Mouse (Mus musculus) lung, adult 2 months (tissue): Measurements from ENCODE around the gene Traf1. TPM values are rescaled to one million over a fixed set of nuclear protein-coding genes. Genes with fewer than 3 reads are reported as not detected.
A peak's percentile ranks its signal among the peaks of the same experiment; 100 is the strongest.

Source experiments
- DNase-seq: peaks from one replicate; pipeline ENCODE4 v3.0.0; 2022
- H3K4me1 ChIP-seq: fragments of 200-500 bp; 2 replicates; pipeline ENCODE4 v1.6.1; 2011; ENCODE audit warnings: low read length; ENCODE audit not compliant: control insufficient read depth, insufficient read depth
- H3K4me3 ChIP-seq: fragments of 200-500 bp; replicated peaks from 2 replicates; pipeline ENCODE3; 2011; ENCODE audit warnings: low read depth, mild to moderate bottlenecking, control low read depth, low read length; ENCODE audit errors: extremely low read depth
- CTCF ChIP-seq: fragments of 200-500 bp; IDR thresholded peaks from 2 replicates; pipeline ENCODE4 v1.5.1; 2011; ENCODE audit warnings: mild to moderate bottlenecking, low read length, control low read depth; ENCODE audit not compliant: insufficient read depth
- POLR2A ChIP-seq: fragments of 200-500 bp; IDR thresholded peaks from 2 replicates; pipeline ENCODE4 v1.6.1; 2011; ENCODE audit warnings: low read depth, mild to moderate bottlenecking, control low read depth, low read length, borderline replicate concordance; ENCODE audit errors: extremely low read depth
- WGBS: fragments of 180-500 bp; shearing (Covaris S2); methylation state at CpG from one replicate; pipeline ENCODE4 v1.1.7; 2018; 5-methylcytosine and 5-hydroxymethylcytosine counted together
- polyA plus RNA-seq: library from polyadenylated mRNA; depleted of rRNA; stranded (reverse); fragments of >200 nt; gene quantifications from 2 replicates; pipeline ENCODE4 v1.2.3, GENCODE M21; 2012; rRNA removed

Gene Traf1
- polyA plus RNA-seq, 1 experiment: 59.6 TPM

- TF ChIP-seq POLR2A (no peak), CTCF (no peak)
- Histone ChIP-seq H3K4me1 (0 out of 2 replicates have a peak, but pooled peaks cover 10% of the 10 kb centered on the region), H3K4me3 (no peak overlapping the region)
- DNase-seq: no peak
- WGBS: 83% methylated on average over 11 of the region's 11 CpGs
Measured at GRCm38 (mm10) chr2:34899682-34900081, 61.9 kb downstream of the Traf1 start.

- Histone ChIP-seq H3K4me1 (peaks cover 2% of the 10 kb centered on the region; the same call in 1 of the 2 replicates), H3K4me3 (no peak overlapping the region)
- DNase-seq: peak; percentile 44
- 27% methylated on average over 10 of the region's 10 CpGs for WGBS
- no peak for TF ChIP-seq POLR2A
- peak; percentile 74 for TF ChIP-seq CTCF
Measured at GRCm38 (mm10) chr2:34897820-34898219, 63.8 kb downstream of the Traf1 start.

GRCm38 (mm10) chr2:34896821-34897460, 64.6 kb downstream of the Traf1 start:
- 87% methylated on average over 17 of the region's 17 CpGs for WGBS
- no peak for DNase-seq
- H3K4me1 ChIP-seq: peaks cover 2% of the 10 kb centered on the region; the same call in 1 of the 2 replicates

GRCm38 (mm10) chr2:34895503-34896113, 66.0 kb downstream of the Traf1 start:
- H3K4me3 ChIP-seq: no peak overlapping the region
- no peak for DNase-seq
- peaks cover 2% of the 10 kb centered on the region; the same call in 1 of the 2 replicates for H3K4me1 ChIP-seq
- no peak for TF ChIP-seq POLR2A
- TF ChIP-seq CTCF: no peak
- WGBS: 82% methylated on average over 19 of the region's 19 CpGs

More at GRCm38 (mm10) chr2:34896821-34897460, 64.6 kb downstream of the Traf1 start:
- no peak for TF ChIP-seq CTCF
- TF ChIP-seq POLR2A: no peak
- H3K4me3 ChIP-seq: no peak overlapping the region

GRCm38 (mm10) chr2:34893950-34894349, 67.6 kb downstream of the Traf1 start:
- DNase-seq: no peak
- TF ChIP-seq CTCF (no peak), POLR2A (no peak)
- WGBS: 69% methylated on average over 5 of the region's 5 CpGs
- no peak overlapping the region for H3K4me3 ChIP-seq
- peaks cover 2% of the 10 kb centered on the region; the same call in 1 of the 2 replicates for H3K4me1 ChIP-seq

Other genes with a start within 250 kb of the Traf1 start
- 16.7 and 20.3 TPM in 2 replicates for gene Gapvd1, start 206.5 kb downstream of the Traf1 start, polyA plus RNA-seq
- gene Hspa5, start 189.8 kb downstream of the Traf1 start, polyA plus RNA-seq: 463 and 672 TPM in 2 replicates
- 18.8 and 24.4 TPM in 2 replicates for gene Rabepk, start 161.9 kb downstream of the Traf1 start, polyA plus RNA-seq
- gene Fbxw2, start 135.5 kb downstream of the Traf1 start, polyA plus RNA-seq: 46.0 and 59.3 TPM in 2 replicates
- gene Gm34653, start 128.8 kb downstream of the Traf1 start, polyA plus RNA-seq: not detected in 2 replicates
- gene Cutal, start 87.4 kb downstream of the Traf1 start, polyA plus RNA-seq: 30.6 and 30.8 TPM in 2 replicates
- gene Psmd5, start 86.8 kb downstream of the Traf1 start, polyA plus RNA-seq: 7.8 and 11.7 TPM in 2 replicates
- gene Phf19, start 47.7 kb downstream of the Traf1 start, polyA plus RNA-seq: 1.1 and 1.5 TPM in 2 replicates
- 106 and 168 TPM in 2 replicates for gene Hc, start 99.7 kb upstream of the Traf1 start, polyA plus RNA-seq
- 0.80 and 1.3 TPM in 2 replicates for gene AI182371, start 139.8 kb upstream of the Traf1 start, polyA plus RNA-seq
- gene Cntrl, start 147.7 kb upstream of the Traf1 start, polyA plus RNA-seq: 10.3 and 14.9 TPM in 2 replicates
- 120 and 360 TPM in 2 replicates for gene Rab14, start 239.3 kb upstream of the Traf1 start, polyA plus RNA-seq